Mouse (Mus musculus) ovary, adult 18-20 months (tissue): ENCODE results near the gene Sgca.
A peak's percentile ranks its signal among the peaks of the same experiment; 100 is the strongest.
"Not testable (repeated sequence)": the region's sequence is repeated elsewhere in the genome, so short reads cannot be mapped to it uniquely, and the experiment has no call there.

ENCODE experiments used
- DNase-seq: peaks from one replicate; pipeline ENCODE4 v3.0.0; 2022; ENCODE audit warnings: low spot score, mixed read lengths

Gene Sgca

GRCm38 (mm10) chr11:94986435-94986834 is 10.3 kb upstream of the Sgca start:
- DNase-seq, result no peak

- no peak for DNase-seq
Observed at GRCm38 (mm10) chr11:94985822-94986221, 9.7 kb upstream of the Sgca start.

- DNase-seq, result no peak
Observed at GRCm38 (mm10) chr11:94985140-94985539, 9.0 kb upstream of the Sgca start.

- DNase-seq, result no peak
Observed at GRCm38 (mm10) chr11:94979462-94980179, 3.5 kb upstream of the Sgca start.

GRCm38 (mm10) chr11:94978947-94979346 is 2.8 kb upstream of the Sgca start:
- peak; percentile 92 for DNase-seq

GRCm38 (mm10) chr11:94978178-94978915 is 2.2 kb upstream of the Sgca start:
- no peak for DNase-seq

- DNase-seq, result no peak
Observed at GRCm38 (mm10) chr11:94974951-94975350, 1.2 kb downstream of the Sgca start.

GRCm38 (mm10) chr11:94973313-94973712 is 2.8 kb downstream of the Sgca start:
- no peak for DNase-seq

- DNase-seq, result no peak
Observed at GRCm38 (mm10) chr11:94972887-94973286, 3.2 kb downstream of the Sgca start.

- no peak for DNase-seq
Observed at GRCm38 (mm10) chr11:94971895-94972615, 4.1 kb downstream of the Sgca start.

GRCm38 (mm10) chr11:94970210-94970943 is 5.8 kb downstream of the Sgca start:
- no peak for DNase-seq

- not testable (repeated sequence) for DNase-seq
Observed at GRCm38 (mm10) chr11:94969709-94970108, 6.4 kb downstream of the Sgca start.

- DNase-seq, result no peak
Observed at GRCm38 (mm10) chr11:94968187-94968586, 7.9 kb downstream of the Sgca start.

- DNase-seq, result no peak
Observed at GRCm38 (mm10) chr11:94967419-94967818, 8.7 kb downstream of the Sgca start, which contains the start of gene Hils1. Hils1 (plus strand) TSS chr11:94967593.

GRCm38 (mm10) chr11:94962534-94963101 is 13.5 kb downstream of the Sgca start:
- no peak for DNase-seq

GRCm38 (mm10) chr11:94958065-94958858 is 17.9 kb downstream of the Sgca start:
- DNase-seq, result peak; percentile 77

GRCm38 (mm10) chr11:94957693-94958064 is 18.4 kb downstream of the Sgca start:
- DNase-seq, result no peak

- DNase-seq, result no peak
Observed at GRCm38 (mm10) chr11:94955103-94955502, 21.0 kb downstream of the Sgca start.

GRCm38 (mm10) chr11:94952169-94952568 is 24.0 kb downstream of the Sgca start:
- DNase-seq, result no peak

GRCm38 (mm10) chr11:94945236-94945635 is 30.9 kb downstream of the Sgca start:
- no peak for DNase-seq

GRCm38 (mm10) chr11:94944295-94944694 is 31.8 kb downstream of the Sgca start:
- no peak for DNase-seq
